Mouse (Mus musculus) lung, adult 2 months (tissue): Measurements from ENCODE around the gene P4ha2.

Experiments used
- CTCF ChIP-seq: fragments of 200-500 bp; IDR thresholded peaks from 2 replicates; pipeline ENCODE4 v1.5.1; 2011; ENCODE audit warnings: mild to moderate bottlenecking, low read length, control low read depth; ENCODE audit not compliant: insufficient read depth
- POLR2A ChIP-seq: fragments of 200-500 bp; IDR thresholded peaks from 2 replicates; pipeline ENCODE4 v1.6.1; 2011; ENCODE audit warnings: low read depth, mild to moderate bottlenecking, control low read depth, low read length, borderline replicate concordance; ENCODE audit errors: extremely low read depth

- TF ChIP-seq CTCF: no peak
- no peak for TF ChIP-seq POLR2A
Observed at GRCm38 (mm10) chr11:54127397-54127796, 27.5 kb downstream of the P4ha2 start.
